Mouse (Mus musculus): Measurements from ENCODE around the gene Vmn2r13.
"Not testable (repeated sequence)": the region's sequence is repeated elsewhere in the genome, so short reads cannot be mapped to it uniquely, and the experiment has no call there.

Vmn2r13 gene

GRCm38 (mm10) chr5:109192099-109192498, at the start of gene Vmn2r13:
TSS of gene Vmn2r13 (minus strand) at chr5:109192199.
- DNase-seq (ENCODE audit: low spot score in 2 of 2): not testable (repeated sequence)

GRCm38 (mm10) chr5:109224608-109225007, 32.6 kb upstream of the Vmn2r13 start, which contains the start of gene Vmn2r14:
TSS of gene Vmn2r14 (minus strand) at chr5:109224708.
- no peak for DNase-seq (ENCODE audit: low spot score in 2 of 2)

- not testable (repeated sequence) for DNase-seq (ENCODE audit: low spot score in 2 of 2)
Observed at GRCm38 (mm10) chr5:109166851-109167250, 25.1 kb downstream of the Vmn2r13 start.

GRCm38 (mm10) chr5:109160121-109160520, 31.9 kb downstream of the Vmn2r13 start:
- DNase-seq (ENCODE audit: low spot score in 2 of 2): no peak

- not testable (repeated sequence) for DNase-seq (ENCODE audit: low spot score in 2 of 2)
Observed at GRCm38 (mm10) chr5:109159576-109159975, 32.4 kb downstream of the Vmn2r13 start.

- DNase-seq (ENCODE audit: low spot score in 2 of 2): not testable (repeated sequence)
Observed at GRCm38 (mm10) chr5:109158488-109159485, 33.2 kb downstream of the Vmn2r13 start.

GRCm38 (mm10) chr5:109139546-109139945, 52.5 kb downstream of the Vmn2r13 start:
- DNase-seq (ENCODE audit: low spot score in 2 of 2): no peak

- DNase-seq (ENCODE audit: low spot score in 2 of 2): no peak
Observed at GRCm38 (mm10) chr5:109136731-109137130, 55.3 kb downstream of the Vmn2r13 start.

Data from thymus, postnatal 10 days (tissue).